ENCODE assay signal across 24 mouse cellular contexts in the genomic region with DNA sequence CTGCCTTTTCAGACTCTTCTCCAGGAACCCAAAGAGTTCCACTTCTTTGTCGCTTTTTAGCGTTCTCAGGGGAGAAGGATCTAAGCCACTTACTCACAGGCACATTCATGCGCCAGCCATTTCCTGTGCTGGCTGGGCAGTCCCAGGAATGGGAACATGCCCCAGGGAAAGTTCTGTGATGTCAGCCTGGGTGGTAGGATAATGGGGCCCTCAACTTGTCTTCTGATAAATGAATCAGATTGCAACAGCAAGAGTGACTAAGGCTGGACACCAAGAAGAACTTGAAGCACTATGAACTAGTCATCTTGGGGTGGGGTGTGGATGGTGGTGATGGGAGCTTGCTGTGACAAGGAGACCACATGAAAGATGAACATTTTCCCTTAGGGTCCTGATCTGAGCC. TPM values are rescaled to one million over a fixed set of nuclear protein-coding genes. Genes with fewer than 3 reads are reported as not detected.
DNase-seq lines count a peak whose midpoint lies in the region; ATAC-seq lines count a peak whose summit lies in the region.
"Had no signal": no experiment of that assay in that cellular context is flagged by ENCODE, and none has a peak within 500 bp of the region (broad histone marks: within the 10 kb centered on the region; RNA-seq: fewer than 3 reads in every experiment).

No protein-coding gene starts in this region.

- no peak overlapping the region for H3K4me3 ChIP-seq in limb, embryonic 12.5 days (replicated peaks)
- H3K4me3 ChIP-seq in limb, embryonic 10.5 days, result no peak overlapping the region
- H3K4me3 ChIP-seq in limb, embryonic 13.5 days, result no peak overlapping the region
- H3K4me3 ChIP-seq in midbrain, embryonic 11.5 days (ENCODE audit: low read depth, low read length), result no peak overlapping the region
- H3K4me3 ChIP-seq: forebrain, embryonic 15.5 days; heart, embryonic 12.5 days; midbrain, embryonic 13.5 days; neural tube, embryonic 12.5 days had no signal

- H3K27ac ChIP-seq in limb, embryonic 12.5 days, result peak overlapping the region; percentile 8
- no peak overlapping the region for H3K27ac ChIP-seq in limb, embryonic 10.5 days
- H3K27ac ChIP-seq in limb, embryonic 13.5 days, result peak overlapping the region; percentile 39; the same call in 1 of the 2 replicates
- H3K27ac ChIP-seq in midbrain, embryonic 11.5 days (ENCODE audit: low read depth, low read length), result no peak overlapping the region
- H3K27ac ChIP-seq: forebrain, embryonic 15.5 days; hindbrain, postnatal 0 days; midbrain, embryonic 13.5 days; neural tube, embryonic 12.5 days had no signal

- H3K9ac ChIP-seq in limb, embryonic 12.5 days (replicated peaks), result no peak overlapping the region
- no peak overlapping the region for H3K9ac ChIP-seq in limb, embryonic 13.5 days
- H3K9ac ChIP-seq in midbrain, embryonic 11.5 days (ENCODE audit: low read length), result no peak overlapping the region
- H3K9ac ChIP-seq: forebrain, embryonic 15.5 days; heart, embryonic 12.5 days; liver, postnatal 0 days; midbrain, embryonic 13.5 days; neural tube, embryonic 12.5 days had no signal

- H3K36me3 ChIP-seq in limb, embryonic 12.5 days, result peaks cover 59% of the 10 kb centered on the region
- H3K36me3 ChIP-seq in limb, embryonic 10.5 days, result peaks cover 61% of the 10 kb centered on the region
- peaks cover 60% of the 10 kb centered on the region for H3K36me3 ChIP-seq in limb, embryonic 13.5 days
- peaks cover 6% of the 10 kb centered on the region for H3K36me3 ChIP-seq in midbrain, embryonic 11.5 days (ENCODE audit: control insufficient read depth, insufficient read depth, low read length)

- H3K4me2 ChIP-seq in limb, embryonic 12.5 days, result no peak overlapping the region
- no peak overlapping the region for H3K4me2 ChIP-seq in limb, embryonic 13.5 days (replicated peaks)
- no peak overlapping the region for H3K4me2 ChIP-seq in midbrain, embryonic 11.5 days
- H3K4me2 ChIP-seq: forebrain, embryonic 15.5 days; heart, embryonic 12.5 days; liver, embryonic 11.5 days; midbrain, embryonic 13.5 days; neural tube, embryonic 12.5 days had no signal

- 71% methylated on average over 3 of the region's 3 CpGs for WGBS in limb, embryonic 12.5 days
- 82% methylated on average over 3 of the region's 3 CpGs for WGBS in limb, embryonic 10.5 days
- WGBS in limb, embryonic 13.5 days, result 58% methylated on average over 3 of the region's 3 CpGs
- 91% methylated on average over 3 of the region's 3 CpGs for WGBS in midbrain, embryonic 11.5 days

- no peak for ATAC-seq in limb, embryonic 12.5 days (ENCODE audit: insufficient number of reproducible peaks, insufficient read depth, low FRiP score, low TSS enrichment, low read depth)
- no peak for ATAC-seq in limb, embryonic 13.5 days (ENCODE audit: low FRiP score, low read depth)
- no peak for ATAC-seq in midbrain, embryonic 11.5 days (ENCODE audit: low FRiP score)
- ATAC-seq: activated CD4-positive, CD25-positive, alpha-beta regulatory T cell, adult 4 months; CD4-positive, CD25-positive, alpha-beta regulatory T cell, adult 4 months; forebrain, embryonic 15.5 days; intestine, embryonic 16.5 days; liver, postnatal 0 days; midbrain, embryonic 13.5 days had no signal

- DNase-seq in limb, embryonic 10.5 days (ENCODE audit: low spot score), result no peak
- DNase-seq in NIH3T3 (ENCODE audit: low read depth), result peak; percentile 55
- no peak for DNase-seq in yolk sac, embryonic 10.5 days (ENCODE audit: low spot score)
- DNase-seq in kidney, adult 11 months, result no peak
- no peak for DNase-seq in midbrain, embryonic 11.5 days (ENCODE audit: low spot score, missing footprints)
- DNase-seq: gastrocnemius, postnatal 10 days; heart, adult 11 months; heart, postnatal 10 days; kidney, postnatal 25 days; liver, postnatal 0 days; lung, postnatal 10 days; right cerebral cortex, postnatal 4 days; thymus, adult 2 months had no signal

- no peaks in the 10 kb centered on the region for H3K9me3 ChIP-seq in limb, embryonic 12.5 days
- no peaks in the 10 kb centered on the region for H3K9me3 ChIP-seq in limb, embryonic 10.5 days (replicated peaks)
- H3K9me3 ChIP-seq in limb, embryonic 13.5 days, result no peaks in the 10 kb centered on the region
- H3K9me3 ChIP-seq in midbrain, embryonic 11.5 days (ENCODE audit: control insufficient read depth, low read length), result no peaks in the 10 kb centered on the region
- H3K9me3 ChIP-seq: forebrain, embryonic 15.5 days; heart, embryonic 12.5 days; midbrain, embryonic 13.5 days; neural tube, embryonic 12.5 days had no signal

- peaks cover 39% of the 10 kb centered on the region for H3K4me1 ChIP-seq in limb, embryonic 12.5 days (replicated peaks)
- H3K4me1 ChIP-seq in limb, embryonic 10.5 days, result peaks cover 44% of the 10 kb centered on the region
- peaks cover 48% of the 10 kb centered on the region for H3K4me1 ChIP-seq in limb, embryonic 13.5 days
- H3K4me1 ChIP-seq in midbrain, embryonic 11.5 days (ENCODE audit: control insufficient read depth, insufficient read depth, low read length), result no peaks in the 10 kb centered on the region

- H3K27me3 ChIP-seq in limb, embryonic 12.5 days, result no peaks in the 10 kb centered on the region
- H3K27me3 ChIP-seq in limb, embryonic 10.5 days (ENCODE audit: low read depth, poor library complexity, severe bottlenecking), result no peaks in the 10 kb centered on the region
- H3K27me3 ChIP-seq in limb, embryonic 13.5 days, result no peaks in the 10 kb centered on the region
- H3K27me3 ChIP-seq in midbrain, embryonic 11.5 days (ENCODE audit: control insufficient read depth, insufficient read depth, low read length), result no peaks in the 10 kb centered on the region
- H3K27me3 ChIP-seq: forebrain, embryonic 15.5 days; heart, embryonic 12.5 days; midbrain, embryonic 13.5 days; neural tube, embryonic 12.5 days had no signal

RNA-seq across cellular contexts. Expression of gene Dusp7, which starts 9.6 kb away (rescaled TPM):
- polyA plus RNA-seq in limb, embryonic 12.5 days (2016; fragmentation: Nextera tagmentation; extraction: Ambion mirVana), result 53.7 and 58.9 TPM in 2 replicates
- 43.1 and 44.9 TPM in 2 replicates for polyA plus RNA-seq in limb, embryonic 10.5 days (2016; fragmentation: Nextera tagmentation; extraction: Ambion mirVana)
- 40.5 and 41.1 TPM in 2 replicates for polyA plus RNA-seq in limb, embryonic 13.5 days (2015; fragmentation: Nextera tagmentation; extraction: Ambion mirVana)
- 16.1 and 17.0 TPM in 2 replicates for polyA plus RNA-seq in midbrain, embryonic 11.5 days (2014; fragmentation: Nextera tagmentation; extraction: Ambion mirVana)

RNA-seq across cellular contexts. Expression of gene Rpl29, which starts 51.2 kb away (rescaled TPM):
- polyA plus RNA-seq in limb, embryonic 12.5 days (2016; fragmentation: Nextera tagmentation; extraction: Ambion mirVana), result 938 and 976 TPM in 2 replicates
- polyA plus RNA-seq in limb, embryonic 10.5 days (2016; fragmentation: Nextera tagmentation; extraction: Ambion mirVana), result 1,033 and 1,267 TPM in 2 replicates
- polyA plus RNA-seq in limb, embryonic 13.5 days (2015; fragmentation: Nextera tagmentation; extraction: Ambion mirVana), result 876 and 951 TPM in 2 replicates
- polyA plus RNA-seq in midbrain, embryonic 11.5 days (2014; fragmentation: Nextera tagmentation; extraction: Ambion mirVana), result 867 and 874 TPM in 2 replicates

Comparison
In these comparisons a context has a peak if more than half of its experiments do, and no peak if none do; other contexts are left out.
1. H3K27ac ChIP-seq: peak in limb, embryonic 12.5 days (single experiment) and limb, embryonic 13.5 days (single experiment); none in limb, embryonic 10.5 days (single experiment) and midbrain, embryonic 11.5 days (single experiment).